Mouse (Mus musculus) embryonic stem cell, embryonic (primary cell): ENCODE measurements around the gene Igfbp1.

Source experiments
- CTCF ChIA-PET, 4 experiments: fragments of 300-600 bp in 2 of 4; fragments of 350-600 bp in 2 of 4; sonication (Branson Sonifier 250); formaldehyde crosslinking; loops; one replicate each; lab custom pipeline; 2022; ENCODE audit warnings: inconsistent platforms in 2 of 4; lab: Charles Lee
- POLR2A ChIA-PET, 4 experiments: fragments of 300-600 bp in 2 of 4; fragments of 350-600 bp in 2 of 4; sonication (Branson Sonifier 250); formaldehyde crosslinking; loops; one replicate each; lab custom pipeline; 2022; ENCODE audit warnings: antibody characterized with exemption in 4 of 4, inconsistent platforms in 1 of 4; lab: Charles Lee

Igfbp1 gene

GRCm38 (mm10) chr11:7213501-7214341, 16.1 kb downstream of the Igfbp1 start, which contains the start of gene Igfbp3:
Igfbp3 (minus strand) TSS chr11:7213923.
- ChIA-PET CTCF (interaction anchor here (0.5 to 1.8 kb wide), 22 partner anchors 8 to 1319 kb away, joined by 3 to 9 read pairs (median 3); no protein-coding TSS in a partner anchor), POLR2A (interaction anchor here in 3 of 4 experiments (0.6 to 3.8 kb wide), 18 partner anchors 8 to 1422 kb away, joined by 3 to 16 read pairs (median 3); no protein-coding TSS in a partner anchor)

GRCm38 (mm10) chr11:7214342-7214660, 16.7 kb downstream of the Igfbp1 start:
- POLR2A ChIA-PET, result interaction anchor here in 3 of 4 experiments (0.6 to 3.8 kb wide), 11 partner anchors 11 to 824 kb away, joined by 3 to 16 read pairs (median 3); no protein-coding TSS in a partner anchor
- CTCF ChIA-PET, result interaction anchor here in 3 of 4 experiments (0.6 to 1.8 kb wide), 24 partner anchors 8 to 1318 kb away, joined by 3 to 4 read pairs (median 3); no protein-coding TSS in a partner anchor

GRCm38 (mm10) chr11:7214761-7215160, 17.2 kb downstream of the Igfbp1 start:
- POLR2A ChIA-PET, result interaction anchor here in 3 of 4 experiments (0.6 to 3.8 kb wide), 11 partner anchors 11 to 534 kb away, joined by 3 to 16 read pairs (median 3); no protein-coding TSS in a partner anchor
- CTCF ChIA-PET, result interaction anchor here in 3 of 4 experiments (0.6 to 1.8 kb wide), 23 partner anchors 9 to 1318 kb away, joined by 3 to 4 read pairs (median 3); no protein-coding TSS in a partner anchor

GRCm38 (mm10) chr11:7215703-7216102, 18.1 kb downstream of the Igfbp1 start:
- CTCF ChIA-PET, result interaction anchor here in 1 of 4 experiments (1.1 kb wide), 1 partner anchor 415 kb away, joined by 4 read pairs; no protein-coding TSS in a partner anchor
- POLR2A ChIA-PET, result no interaction called here

- ChIA-PET CTCF (interaction anchor here (0.6 to 2.1 kb wide), 20 partner anchors 8 to 1175 kb away, joined by 3 to 8 read pairs (median 4); partner anchors contain the start of gene Igfbp3 (in 2 of the 4)), POLR2A (interaction anchor here in 2 of 4 experiments (0.6 to 1.4 kb wide), 5 partner anchors 9 to 346 kb away, joined by 3 to 7 read pairs (median 3); no protein-coding TSS in a partner anchor)
Measured at GRCm38 (mm10) chr11:7221826-7222225, 24.2 kb downstream of the Igfbp1 start.

GRCm38 (mm10) chr11:7226200-7226599, 28.6 kb downstream of the Igfbp1 start:
- POLR2A ChIA-PET, result interaction anchor here in 1 of 4 experiments (1.2 kb wide), 1 partner anchor 12 kb away, joined by 3 read pairs; no protein-coding TSS in a partner anchor
- CTCF ChIA-PET, result no interaction called here

- POLR2A ChIA-PET, result no interaction called here
Measured at GRCm38 (mm10) chr11:7226810-7227550, 29.4 kb downstream of the Igfbp1 start.

GRCm38 (mm10) chr11:7228107-7228506, 30.5 kb downstream of the Igfbp1 start:
- ChIA-PET POLR2A (interaction anchor here in 1 of 4 experiments (1.4 kb wide), 1 partner anchor 195 kb away, joined by 3 read pairs; no protein-coding TSS in a partner anchor), CTCF (no interaction called here)

More at GRCm38 (mm10) chr11:7226810-7227550, 29.4 kb downstream of the Igfbp1 start:
- CTCF ChIA-PET, result no interaction called here

GRCm38 (mm10) chr11:7230000-7230399, 32.4 kb downstream of the Igfbp1 start:
- ChIA-PET CTCF (no interaction called here), POLR2A (no interaction called here)

- ChIA-PET POLR2A (no interaction called here), CTCF (interaction anchor here (0.7 to 1.4 kb wide), 5 partner anchors 10 to 1388 kb away, joined by 3 to 5 read pairs (median 4); no protein-coding TSS in a partner anchor)
Measured at GRCm38 (mm10) chr11:7231958-7232357, 34.4 kb downstream of the Igfbp1 start.

GRCm38 (mm10) chr11:7233333-7233732, 35.8 kb downstream of the Igfbp1 start:
- ChIA-PET POLR2A (no interaction called here), CTCF (interaction anchor here in 1 of 4 experiments (0.6 kb wide), 1 partner anchor 239 kb away, joined by 3 read pairs; no protein-coding TSS in a partner anchor)

GRCm38 (mm10) chr11:7234436-7234835, 36.9 kb downstream of the Igfbp1 start:
- POLR2A ChIA-PET, result no interaction called here
- CTCF ChIA-PET, result no interaction called here

- ChIA-PET CTCF (interaction anchor here in 2 of 4 experiments (0.7 to 1.1 kb wide), 2 partner anchors 21 to 193 kb away, joined by 3 read pairs; no protein-coding TSS in a partner anchor), POLR2A (interaction anchor here in 1 of 4 experiments (0.7 to 1.4 kb wide), 3 partner anchors 11 to 392 kb away, joined by 3 read pairs; no protein-coding TSS in a partner anchor)
Measured at GRCm38 (mm10) chr11:7234981-7235609, 37.5 kb downstream of the Igfbp1 start.

GRCm38 (mm10) chr11:7236751-7237150, 39.2 kb downstream of the Igfbp1 start:
- POLR2A ChIA-PET, result no interaction called here
- CTCF ChIA-PET, result interaction anchor here in 1 of 4 experiments (1.0 kb wide), 1 partner anchor 15 kb away, joined by 4 read pairs; no protein-coding TSS in a partner anchor

- ChIA-PET POLR2A (no interaction called here), CTCF (no interaction called here)
Measured at GRCm38 (mm10) chr11:7237712-7238111, 40.1 kb downstream of the Igfbp1 start.

- POLR2A ChIA-PET, result no interaction called here
- CTCF ChIA-PET, result interaction anchor here in 1 of 4 experiments (0.6 kb wide), 1 partner anchor 1698 kb away, joined by 3 read pairs; no protein-coding TSS in a partner anchor
Measured at GRCm38 (mm10) chr11:7238546-7238945, 41.0 kb downstream of the Igfbp1 start.

GRCm38 (mm10) chr11:7239041-7239740, 41.6 kb downstream of the Igfbp1 start:
- POLR2A ChIA-PET, result no interaction called here
- CTCF ChIA-PET, result interaction anchor here in 1 of 4 experiments (0.6 kb wide), 1 partner anchor 1698 kb away, joined by 3 read pairs; no protein-coding TSS in a partner anchor
